Mouse (Mus musculus) bone marrow macrophage, adult 2 months (primary cell): Measurements from ENCODE around the gene 2310033P09Rik.

Experiments used
- CTCF ChIP-seq: IDR thresholded peaks from 2 replicates; pipeline ENCODE4 v1.5.1; 2012; ENCODE audit warnings: low read depth, mild to moderate bottlenecking, low read length, moderate library complexity
- POLR2A ChIP-seq: IDR thresholded peaks from 2 replicates; pipeline ENCODE4 v1.6.1; 2012; ENCODE audit warnings: mild to moderate bottlenecking, low read depth, low read length, borderline replicate concordance

DNA sequence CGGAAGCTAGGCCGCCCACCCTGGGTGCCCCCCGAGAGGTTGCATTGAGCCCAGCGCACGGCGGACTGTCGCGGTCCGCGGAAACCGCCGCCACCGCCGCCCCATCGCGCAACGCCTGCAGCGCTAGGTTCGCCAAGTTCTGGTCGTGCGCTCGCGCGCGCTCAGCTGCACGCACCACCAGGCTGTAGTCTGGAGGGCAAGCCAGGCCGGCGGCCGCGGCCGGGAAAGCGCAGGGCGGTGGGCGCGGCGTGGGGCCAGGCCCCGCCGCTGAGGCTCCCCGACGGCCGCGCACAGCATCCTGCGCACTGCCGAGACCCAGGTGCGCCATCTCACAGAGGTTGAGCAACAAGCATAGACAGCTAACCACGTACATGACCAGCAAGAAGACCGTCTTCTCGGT lies 31.6 kb upstream of the 2310033P09Rik start:
- TF ChIP-seq POLR2A (no peak), CTCF (no peak)
